Mouse (Mus musculus) neutrophil, adult 59 days (primary cell): ENCODE results near the gene Ttc33. TPM values are rescaled to one million over a fixed set of nuclear protein-coding genes. Genes with fewer than 3 reads are reported as not detected.

Source experiments
- total RNA-seq, 2 experiments: library from RNA; stranded (reverse); gene quantifications; 1 replicate in 1 of 2; 2 replicates in 1 of 2; pipeline ENCODE4 v1.2.4; 2023

Ttc33 gene
- total RNA-seq: 10 to 100 TPM; 17.0 to 18.9 TPM

DNA sequence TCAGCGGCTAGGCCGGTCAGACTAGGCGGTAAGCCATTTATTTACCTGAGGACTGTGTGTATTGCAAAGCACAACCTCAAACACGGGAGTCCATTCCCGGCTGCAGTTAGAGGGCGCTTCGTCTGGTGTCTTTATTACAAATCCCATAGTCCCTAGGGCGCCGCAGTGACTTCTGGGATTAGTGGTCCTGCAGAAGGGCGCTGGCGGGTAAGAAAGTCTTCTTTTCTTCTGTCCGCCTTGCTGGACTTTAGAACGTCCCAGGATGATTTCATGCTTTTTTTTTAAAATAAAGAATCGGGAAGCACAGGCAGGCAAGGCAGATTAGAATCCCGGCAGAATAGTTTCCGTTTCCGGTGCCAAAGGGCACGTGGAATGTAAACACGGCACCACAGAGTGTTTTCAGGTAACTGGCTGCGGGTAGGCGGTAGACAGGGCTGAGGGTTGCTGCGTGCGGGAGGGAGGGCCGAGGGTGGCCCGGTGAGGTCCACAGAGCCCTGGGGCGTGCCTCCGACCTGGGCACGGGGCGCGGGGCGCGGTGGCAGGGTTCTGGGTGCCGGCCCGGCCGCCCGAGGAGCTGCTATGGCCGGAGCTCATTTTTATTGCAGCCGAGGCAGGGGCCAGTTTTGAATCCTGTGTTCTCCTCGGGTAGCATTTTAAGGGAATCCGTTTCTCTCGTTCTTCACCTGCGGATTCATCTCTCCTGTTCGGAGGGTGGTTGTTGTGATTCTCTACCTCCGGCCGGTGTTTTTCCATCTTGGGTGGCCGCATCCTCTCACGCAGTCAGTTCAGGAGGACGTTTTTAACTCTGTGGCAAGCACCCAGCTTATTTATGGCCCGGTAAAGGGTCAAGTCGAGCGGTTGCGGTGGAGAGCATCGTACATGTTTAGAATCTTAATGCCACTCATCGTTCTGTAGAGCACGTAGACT is at the start of gene Ttc33:
Gene Ttc33, plus strand, starts transcription at position 160 of the 927 bp plus-strand sequence.

DNA sequence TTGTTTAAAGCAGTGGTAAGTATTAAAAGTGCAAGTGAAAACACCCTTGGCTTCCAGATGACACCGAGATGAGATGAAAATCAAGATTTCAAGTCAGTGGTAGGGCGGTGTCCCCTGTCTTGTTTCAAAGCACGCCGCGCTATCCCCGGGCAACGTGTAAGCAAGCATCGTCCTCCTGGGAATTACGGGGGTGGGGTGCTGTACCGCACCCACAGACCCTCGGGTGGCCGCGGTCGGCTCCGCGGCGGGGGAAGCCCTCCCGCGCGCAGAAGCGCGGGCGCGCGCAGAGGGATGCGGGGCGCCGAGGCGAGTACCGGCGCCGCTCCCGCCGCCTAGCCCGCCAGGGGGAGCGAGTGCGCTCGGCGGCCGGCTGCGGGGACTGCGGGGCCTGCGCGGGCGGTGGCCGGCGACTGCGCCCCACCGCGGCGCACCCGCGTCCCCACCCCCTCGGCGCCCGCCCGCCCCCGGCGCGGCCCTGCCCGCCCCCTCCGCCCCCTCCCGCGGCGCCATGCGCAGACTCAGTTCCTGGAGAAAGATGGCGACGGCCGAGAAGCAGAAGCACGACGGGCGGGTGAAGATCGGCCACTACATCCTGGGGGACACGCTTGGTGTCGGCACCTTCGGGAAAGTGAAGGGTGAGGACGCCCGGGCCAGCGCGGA is 41.8 kb upstream of the Ttc33 start, which contains the start of gene Prkaa1:
Gene Prkaa1, plus strand, starts transcription at position 501 of the 660 bp plus-strand sequence.

GRCm38 (mm10) chr15:5243959-5244905 is 58.9 kb downstream of the Ttc33 start, which contains the start of gene Ptger4:
TSS of gene Ptger4 (minus strand) at chr15:5244187.

Other genes starting within 250 kb of the Ttc33 start
- gene C7, start 121.8 kb upstream of the Ttc33 start, total RNA-seq: not detected
- gene Card6, start 77.0 kb upstream of the Ttc33 start, total RNA-seq: 10 to 100 TPM; 18.0 to 21.5 TPM
- 100 to 1,000 TPM; 343 to 376 TPM for gene Rpl37, start 68.9 kb upstream of the Ttc33 start, total RNA-seq
- gene Prkaa1, start 41.7 kb upstream of the Ttc33 start, total RNA-seq: 10 to 100 TPM; 24.6 to 26.5 TPM
- 10 to 100 TPM; 19.6 to 23.0 TPM for gene Ptger4, start 58.7 kb downstream of the Ttc33 start, total RNA-seq